Mouse (Mus musculus) forebrain, postnatal 0 days (tissue): ENCODE data around the gene Lmln. TPM values are rescaled to one million over a fixed set of nuclear protein-coding genes. Genes with fewer than 3 reads are reported as not detected.
A peak's percentile ranks its signal among the peaks of the same experiment; 100 is the strongest.
"Not testable (repeated sequence)": the region's sequence is repeated elsewhere in the genome, so short reads cannot be mapped to it uniquely, and the experiment has no call there.

ENCODE experiments used
- ATAC-seq: fragments of 200-750 bp; cut with Nextera tagmentation; 2 replicates; pipeline ENCODE4 v1.8.0; 2017; ENCODE audit warnings: mild to moderate bottlenecking, moderate library complexity
- DNase-seq: peaks from one replicate; pipeline ENCODE4 v3.0.0-alpha.2; 2015
- H3K27ac ChIP-seq: fragments of 300-500 bp; sonication (generic); 2 replicates; pipeline ENCODE4 v1.5.1; 2014; ENCODE audit warnings: low read depth, mild to moderate bottlenecking, antibody characterized with exemption, low read length, moderate library complexity, mixed read lengths
- H3K27me3 ChIP-seq: fragments of 300-500 bp; sonication (generic); 2 replicates; pipeline ENCODE4 v1.6.1; 2014; ENCODE audit warnings: mild to moderate bottlenecking, low read length, mixed read lengths; ENCODE audit not compliant: insufficient read depth
- H3K36me3 ChIP-seq: fragments of 300-500 bp; sonication (generic); 2 replicates; pipeline ENCODE4 v1.6.1; 2014; ENCODE audit warnings: mild to moderate bottlenecking, moderate library complexity; ENCODE audit not compliant: insufficient read depth
- H3K4me1 ChIP-seq: fragments of 300-500 bp; sonication (generic); 2 replicates; pipeline ENCODE4 v1.6.1; 2014; ENCODE audit warnings: antibody characterized with exemption; ENCODE audit not compliant: insufficient read depth
- H3K4me2 ChIP-seq: fragments of 300-500 bp; sonication (generic); 2 replicates; pipeline ENCODE4 v1.6.1; 2014; ENCODE audit warnings: low read depth, mild to moderate bottlenecking, moderate library complexity
- H3K4me3 ChIP-seq: fragments of 300-500 bp; sonication (generic); 2 replicates; pipeline ENCODE4 v1.5.1; 2014; ENCODE audit warnings: low read depth, low read length, mixed read lengths
- H3K9ac ChIP-seq: fragments of 300-500 bp; sonication (generic); 2 replicates; pipeline ENCODE4 v1.6.1; 2014; ENCODE audit warnings: mild to moderate bottlenecking
- H3K9me3 ChIP-seq: fragments of 300-500 bp; sonication (generic); 2 replicates; pipeline ENCODE4 v1.6.1; 2016; ENCODE audit warnings: low read length
- CTCF ChIP-seq: sonication (generic); IDR thresholded peaks from 2 replicates; pipeline ENCODE4 v1.5.1; 2016; ENCODE audit warnings: antibody characterized with exemption, control low read depth, low read depth
- WGBS: fragments of 180-500 bp; shearing (Covaris S2); extraction: QIAGEN DNeasy Blood & Tissue Kit; methylation state at CpG from one replicate; pipeline ENCODE4 v1.1.7; 2014; 5-methylcytosine and 5-hydroxymethylcytosine counted together
- polyA plus RNA-seq: library from polyadenylated mRNA; unstranded; fragments of >200 nt; fragmentation: Nextera tagmentation; extraction: Ambion mirVana; gene quantifications from 2 replicates; pipeline ENCODE4 v1.2.1, GENCODE M21; 2015
- total RNA-seq: library from RNA; depleted of rRNA; stranded (reverse); fragments of >200 nt; gene quantifications from 2 replicates; pipeline ENCODE4 v1.2.3, GENCODE M21; 2014

Gene Lmln
- total and polyA plus RNA-seq, 2 experiments from 2014 or later = 3.0 to 7.3 TPM

DNA sequence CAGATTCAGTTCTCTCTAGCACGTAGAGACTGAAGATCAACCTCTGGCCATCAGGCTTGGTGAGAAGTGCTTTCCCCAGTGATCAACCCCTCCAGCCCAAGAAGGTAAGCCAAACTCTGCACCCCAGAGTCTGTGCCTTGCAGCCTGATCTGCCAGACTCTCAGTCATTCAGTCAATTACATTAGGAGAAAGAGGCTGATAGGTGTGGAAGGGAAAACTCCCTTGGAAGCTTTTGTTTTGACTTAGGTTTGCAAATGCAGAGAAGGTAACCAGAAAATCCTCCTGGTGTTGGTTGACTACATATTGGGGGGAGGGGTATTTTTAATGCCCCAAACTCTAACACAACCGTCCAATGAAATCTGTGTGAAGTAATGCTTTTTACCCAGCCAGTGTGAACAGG lies 81.1 kb downstream of the Lmln start:
- no peaks in the 10 kb centered on the region for H3K9me3 ChIP-seq
- no peaks in the 10 kb centered on the region for H3K4me1 ChIP-seq
- DNase-seq (no peak), ATAC-seq (no peak)
- TF ChIP-seq CTCF = no peak
- H3K36me3 ChIP-seq = no peaks in the 10 kb centered on the region
- 92% methylated on average over 2 of the region's 2 CpGs for WGBS
- no peak overlapping the region for H3K4me3 ChIP-seq
- H3K4me2 ChIP-seq = no peak overlapping the region
- no peak overlapping the region for H3K27ac ChIP-seq
- no peaks in the 10 kb centered on the region for H3K27me3 ChIP-seq
- H3K9ac ChIP-seq = no peak overlapping the region

DNA sequence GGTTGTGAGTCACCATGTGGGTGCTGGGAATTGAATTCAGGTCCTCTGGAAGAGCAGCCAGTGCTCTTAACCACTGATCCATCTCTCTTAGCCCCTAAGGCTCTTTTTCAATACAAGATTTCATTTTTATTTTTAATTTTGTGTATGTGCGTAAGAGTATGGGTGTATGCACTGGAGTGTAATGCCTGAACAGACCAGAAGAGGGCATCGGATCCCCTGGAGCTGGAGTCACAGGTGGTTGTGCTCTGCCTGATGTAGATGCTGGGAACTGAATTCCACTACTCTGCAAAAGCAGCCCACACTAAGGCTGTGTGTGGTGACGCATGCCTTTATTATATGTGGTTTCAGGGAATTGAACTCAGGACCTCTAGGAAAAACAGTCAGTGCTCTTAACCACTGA lies 83.9 kb downstream of the Lmln start:
- Histone ChIP-seq H3K27ac (no peak overlapping the region), H3K27me3 (no peaks in the 10 kb centered on the region), H3K9ac (no peak overlapping the region), H3K4me1 (no peaks in the 10 kb centered on the region), H3K4me2 (no peak overlapping the region), H3K9me3 (no peaks in the 10 kb centered on the region), H3K36me3 (no peaks in the 10 kb centered on the region), H3K4me3 (no peak overlapping the region)
- ATAC-seq = no peak
- no peak for TF ChIP-seq CTCF
- DNase-seq = no peak
- 96% methylated on average over 3 of the region's 3 CpGs for WGBS

DNA sequence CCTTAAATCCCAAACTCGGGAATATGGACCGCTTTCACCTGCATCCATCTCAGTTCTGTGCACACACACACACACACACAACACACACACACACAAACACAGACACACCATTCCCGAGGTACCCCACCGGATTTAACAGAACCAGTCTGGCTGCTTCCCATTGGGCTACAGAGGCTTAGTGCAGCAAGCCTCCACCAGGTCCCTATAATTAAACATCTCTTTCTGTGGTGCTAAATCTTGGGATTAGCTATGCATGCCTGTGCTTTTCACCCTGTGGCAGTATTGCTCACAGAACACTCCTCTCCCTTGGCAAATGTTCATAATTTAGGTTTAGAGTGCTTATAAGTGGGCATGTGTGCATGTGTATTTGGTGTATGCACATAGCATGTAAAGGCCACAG lies 85.8 kb downstream of the Lmln start:
- Histone ChIP-seq H3K9ac (no peak overlapping the region), H3K4me1 (no peaks in the 10 kb centered on the region), H3K4me3 (no peak overlapping the region), H3K9me3 (no peaks in the 10 kb centered on the region), H3K36me3 (no peaks in the 10 kb centered on the region), H3K4me2 (no peak overlapping the region), H3K27me3 (no peaks in the 10 kb centered on the region), H3K27ac (no peak overlapping the region)
- no peak for TF ChIP-seq CTCF
- 79% methylated on average over 4 of the region's 4 CpGs for WGBS
- ATAC-seq (no peak), DNase-seq (no peak)

DNA sequence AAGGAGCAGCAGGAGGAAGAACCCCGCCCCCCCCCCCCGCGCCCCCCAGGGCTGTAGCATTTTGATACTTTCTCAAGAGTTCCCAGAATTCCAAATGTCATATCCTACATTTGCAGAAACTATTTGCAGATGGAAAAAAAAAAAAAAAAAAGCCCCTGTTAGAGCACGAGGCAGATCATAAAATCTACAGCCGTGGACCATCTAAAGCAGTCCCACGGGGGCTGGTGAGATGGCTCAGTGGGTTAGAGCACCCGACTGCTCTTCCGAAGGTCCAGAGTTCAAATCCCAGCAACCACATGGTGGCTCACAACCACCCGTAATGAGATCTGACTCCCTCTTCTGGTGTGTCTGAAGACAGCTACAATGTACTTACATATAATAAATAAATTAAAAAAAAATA lies 88.6 kb downstream of the Lmln start:
- H3K9ac ChIP-seq, H3K27me3 ChIP-seq, H3K27ac ChIP-seq, DNase-seq, H3K4me2 ChIP-seq, H3K36me3 ChIP-seq, H3K4me3 ChIP-seq, H3K4me1 ChIP-seq, H3K9me3 ChIP-seq, ATAC-seq: not testable (repeated sequence)
- 74% methylated on average over 9 of the region's 9 CpGs for WGBS

DNA sequence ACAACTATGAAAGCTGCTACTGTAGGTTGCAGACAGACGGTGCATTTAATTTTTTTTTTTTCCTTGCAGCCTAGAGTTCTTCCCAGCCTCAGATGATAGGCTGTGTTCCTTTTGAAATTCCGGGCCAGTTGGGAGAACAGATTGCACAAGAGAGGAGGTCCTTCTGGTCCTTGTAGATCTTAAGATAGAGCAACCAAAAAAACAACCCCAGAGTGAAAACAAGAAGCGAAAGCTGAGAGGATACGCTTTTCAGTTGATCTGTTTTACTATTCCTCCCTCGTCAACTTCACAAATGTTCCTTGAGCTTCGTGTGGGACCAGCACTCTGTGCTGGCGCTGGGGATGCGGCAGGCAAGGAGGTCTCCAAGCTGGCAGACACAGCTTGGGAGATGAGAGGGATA lies 89.2 kb downstream of the Lmln start:
- ATAC-seq = peak; percentile 91
- H3K4me2 ChIP-seq = no peak overlapping the region
- peak overlapping the region; percentile 64 for H3K27ac ChIP-seq

DNA sequence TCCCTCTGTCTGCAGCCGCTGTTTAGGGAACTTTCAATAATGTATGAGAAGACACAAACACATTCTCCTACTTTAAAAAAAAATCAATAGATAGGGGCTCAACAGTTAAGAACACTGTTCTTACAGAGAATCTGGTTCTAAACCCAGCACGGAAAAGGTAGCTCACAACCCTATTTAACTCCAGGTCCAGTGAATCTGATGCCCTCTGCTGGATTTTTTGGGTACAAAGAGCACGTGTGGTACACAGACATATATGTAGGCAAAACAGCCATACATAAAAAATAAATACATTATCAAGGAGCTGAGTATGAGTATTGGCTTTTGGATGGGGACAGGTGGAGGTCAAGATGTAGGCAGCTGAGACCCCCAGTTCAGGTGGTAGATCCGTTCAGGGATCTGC lies 92.7 kb downstream of the Lmln start:
- H3K4me1 ChIP-seq = no peaks in the 10 kb centered on the region
- no peak overlapping the region for H3K4me2 ChIP-seq
- H3K27me3 ChIP-seq = no peaks in the 10 kb centered on the region
- peak; percentile 58 for TF ChIP-seq CTCF
- ATAC-seq (no peak), DNase-seq (peak; percentile 61)
- H3K9me3 ChIP-seq = no peaks in the 10 kb centered on the region
- 44% methylated on average over 4 of the region's 4 CpGs for WGBS
- no peak overlapping the region for H3K9ac ChIP-seq
- H3K27ac ChIP-seq = no peak overlapping the region
- no peaks in the 10 kb centered on the region for H3K36me3 ChIP-seq
- H3K4me3 ChIP-seq = no peak overlapping the region

More for the DNA sequence above, 89.2 kb downstream of the Lmln start:
- peak; percentile 87 for DNase-seq
- H3K27me3 ChIP-seq = no peaks in the 10 kb centered on the region
- no peak overlapping the region for H3K4me3 ChIP-seq
- WGBS = 54% methylated on average over 8 of the region's 8 CpGs
- H3K4me1 ChIP-seq = no peaks in the 10 kb centered on the region
- no peaks in the 10 kb centered on the region for H3K36me3 ChIP-seq
- no peak for TF ChIP-seq CTCF
- H3K9ac ChIP-seq = no peak overlapping the region
- no peaks in the 10 kb centered on the region for H3K9me3 ChIP-seq

DNA sequence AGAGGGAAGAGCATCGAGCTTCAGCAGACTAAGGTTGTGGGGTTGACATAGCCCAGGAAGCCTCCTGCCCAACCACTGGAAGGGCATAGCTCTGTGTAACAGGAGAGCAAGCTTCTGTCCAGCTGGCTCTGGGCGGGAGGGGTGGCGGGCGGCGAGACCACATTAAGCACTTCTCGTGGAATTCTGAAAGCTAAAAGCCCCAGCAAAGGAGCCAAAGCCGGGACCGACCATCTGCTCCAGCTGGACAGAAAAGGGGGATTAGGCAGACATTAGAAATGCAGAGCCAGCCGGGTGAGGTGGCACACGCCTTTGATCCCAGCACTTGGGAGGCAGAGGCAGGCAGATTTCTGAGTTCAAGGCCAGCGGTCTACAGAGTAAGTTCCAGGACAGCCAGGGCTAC lies 95.7 kb downstream of the Lmln start:
- H3K4me3 ChIP-seq = no peak overlapping the region
- DNase-seq (no peak), ATAC-seq (no peak)
- H3K4me2 ChIP-seq = no peak overlapping the region
- H3K9me3 ChIP-seq = no peaks in the 10 kb centered on the region
- H3K4me1 ChIP-seq = no peaks in the 10 kb centered on the region
- H3K27me3 ChIP-seq = no peaks in the 10 kb centered on the region
- H3K36me3 ChIP-seq = no peaks in the 10 kb centered on the region
- no peak for TF ChIP-seq CTCF
- H3K27ac ChIP-seq = peak overlapping the region; percentile 41; the same call in 1 of the 2 replicates
- no peak overlapping the region for H3K9ac ChIP-seq
- WGBS = 67% methylated on average over 11 of the region's 11 CpGs

DNA sequence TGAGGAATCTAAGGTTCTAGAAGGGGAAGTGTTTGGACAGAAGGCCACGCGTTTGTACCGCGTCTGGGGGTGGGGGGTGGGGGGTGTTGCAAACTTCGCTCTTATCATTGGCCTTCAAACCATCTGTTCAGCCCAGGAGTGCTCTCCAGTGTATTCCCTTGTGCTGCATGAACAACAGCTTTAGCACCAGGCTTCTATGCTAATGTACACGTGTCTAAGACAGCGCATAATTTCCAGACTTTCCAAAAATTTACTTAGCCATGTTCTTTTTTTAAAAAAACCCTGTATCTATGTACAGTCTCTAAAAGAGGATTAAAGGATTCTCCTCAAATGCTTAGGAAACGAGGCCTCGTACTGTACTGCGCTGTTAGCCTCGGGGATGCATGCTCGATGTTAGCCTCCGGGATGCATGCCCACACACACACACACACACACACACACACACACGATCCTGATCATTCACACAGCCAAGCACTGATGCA lies 96.3 kb downstream of the Lmln start:
- Histone ChIP-seq H3K4me3 (no peak overlapping the region), H3K4me2 (no peak overlapping the region), H3K27ac (peak overlapping the region; percentile 41; the same call in 1 of the 2 replicates), H3K9me3 (no peaks in the 10 kb centered on the region), H3K27me3 (no peaks in the 10 kb centered on the region), H3K4me1 (no peaks in the 10 kb centered on the region), H3K9ac (no peak overlapping the region), H3K36me3 (no peaks in the 10 kb centered on the region)
- ATAC-seq (peak; percentile 89), DNase-seq (peak; percentile 61)
- TF ChIP-seq CTCF = no peak
- 61% methylated on average over 14 of the region's 14 CpGs for WGBS
